8 mouse cellular contexts compared by ENCODE assay signal in the genomic region with DNA sequence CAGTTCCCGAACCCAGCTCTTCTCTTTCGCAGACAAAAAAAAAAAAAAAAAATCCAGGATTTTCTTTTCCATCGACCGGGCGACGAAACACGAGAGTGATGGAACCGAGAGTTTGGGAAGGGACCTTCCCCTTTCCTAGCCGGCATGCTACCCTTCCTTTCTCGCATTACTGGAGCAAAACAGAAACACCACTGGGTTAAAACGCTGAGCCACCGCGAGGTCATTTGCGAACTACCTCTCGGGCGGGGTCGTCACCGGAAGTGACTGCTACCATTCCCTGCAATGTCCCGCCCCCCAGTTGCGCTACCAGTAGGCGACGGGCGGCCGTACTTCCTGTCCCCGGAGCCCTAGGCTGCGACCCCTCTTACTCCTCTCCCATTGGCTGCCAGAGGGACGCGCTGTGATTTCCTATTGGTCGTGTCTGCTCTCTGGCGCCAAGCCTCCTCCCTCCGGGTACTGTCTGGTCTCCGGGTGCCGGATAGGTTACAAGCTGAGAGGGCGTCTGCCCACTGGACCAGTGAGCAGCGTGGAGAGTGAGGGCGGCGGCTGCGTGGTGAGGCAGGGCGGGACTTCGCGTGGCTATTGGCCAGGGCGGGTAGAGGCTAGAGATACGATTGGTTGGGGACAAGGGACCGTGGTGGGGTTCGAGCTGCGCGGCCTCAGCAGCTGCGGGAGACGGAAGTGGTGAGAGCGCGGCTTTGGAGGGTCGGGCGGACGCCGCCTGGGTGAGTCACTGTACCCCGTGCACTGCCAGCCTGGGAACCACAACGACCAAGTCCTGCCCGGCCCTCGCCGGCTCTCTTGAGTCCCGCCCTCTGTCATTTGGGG. TPM values are rescaled to one million over a fixed set of nuclear protein-coding genes. Genes with fewer than 3 reads are reported as not detected.
A peak's percentile ranks its signal among the peaks of the same experiment; 100 is the strongest.
DNase-seq lines count a peak whose midpoint lies in the region; ATAC-seq and TF ChIP-seq lines count a peak whose summit lies in the region.

A gene (plus strand): TSS at position 637 of the 828 bp plus-strand sequence.

- TF ChIP-seq EP300 in heart, postnatal 0 days (IDR thresholded peaks at IDR 0.05; ENCODE audit: low read depth): peak; percentile 14; the same call in 1 of the 2 replicates
- TF ChIP-seq EP300 in liver, postnatal 0 days (IDR thresholded peaks at IDR 0.05; ENCODE audit: low read depth): peak; percentile 51; the same call in 1 of the 2 replicates

- H3K4me1 ChIP-seq in E14TG2a.4 (replicated peaks; ENCODE audit: low read depth, low read length): peaks cover 68% of the 10 kb centered on the region
- peaks cover 60% of the 10 kb centered on the region for H3K4me1 ChIP-seq in forebrain, embryonic 12.5 days
- H3K4me1 ChIP-seq in heart, postnatal 0 days (ENCODE audit: control insufficient read depth, insufficient read depth): peaks cover 27% of the 10 kb centered on the region
- H3K4me1 ChIP-seq in liver, postnatal 0 days (ENCODE audit: insufficient read depth): peaks cover 46% of the 10 kb centered on the region
- peaks cover 28% of the 10 kb centered on the region for H3K4me1 ChIP-seq in neural tube, embryonic 14.5 days (ENCODE audit: control insufficient read depth, insufficient read depth, low read length)

- peak; percentile 98 for DNase-seq in c-Kit-positive CD71-positive TER-119-positive erythroid progenitor cells, embryonic 14.5 days (ENCODE audit: low spot score)
- peak; percentile 100 for DNase-seq in heart, postnatal 0 days (ENCODE audit: low spot score)
- peak; percentile 96 for DNase-seq in large intestine, adult 2 months (ENCODE audit: low read depth, low spot score)
- DNase-seq in liver, postnatal 0 days: peak; percentile 98
- peak; percentile 96 for DNase-seq in testis, postnatal 10 days (ENCODE audit: low spot score)

- WGBS in forebrain, embryonic 12.5 days: under 1% methylated on average over 61 of the region's 61 CpGs
- under 1% methylated on average over 59 of the region's 61 CpGs for WGBS in heart, postnatal 0 days
- under 1% methylated on average over 61 of the region's 61 CpGs for WGBS in large intestine, adult 2 months
- WGBS in liver, postnatal 0 days (ENCODE audit: insufficient replicate concordance): under 1% methylated on average over 48 of the region's 61 CpGs
- WGBS in neural tube, embryonic 14.5 days: under 1% methylated on average over 45 of the region's 61 CpGs

- peak within 1 kb of the TSS; percentile 93 for H3K4me3 ChIP-seq in E14TG2a.4 (replicated peaks; ENCODE audit: low read length)
- peak within 1 kb of the TSS; percentile 66 for H3K4me3 ChIP-seq in forebrain, embryonic 12.5 days (replicated peaks)
- peak within 1 kb of the TSS; percentile 78 for H3K4me3 ChIP-seq in heart, postnatal 0 days (ENCODE audit: low read depth, low read length)
- peak within 1 kb of the TSS; percentile 82 for H3K4me3 ChIP-seq in liver, postnatal 0 days (ENCODE audit: low read depth, low read length)
- peak within 1 kb of the TSS; percentile 72 for H3K4me3 ChIP-seq in neural tube, embryonic 14.5 days (ENCODE audit: low read depth, low read length)

- peak within 1 kb of the TSS; percentile 83 for H3K9ac ChIP-seq in forebrain, embryonic 12.5 days
- peak within 1 kb of the TSS; percentile 72 for H3K9ac ChIP-seq in heart, postnatal 0 days (replicated peaks; ENCODE audit: low read depth, low read length)
- peak within 1 kb of the TSS; percentile 89 for H3K9ac ChIP-seq in liver, postnatal 0 days (replicated peaks)
- peak within 1 kb of the TSS; percentile 86 for H3K9ac ChIP-seq in neural tube, embryonic 14.5 days (replicated peaks; ENCODE audit: low read depth, low read length)

- H3K36me3 ChIP-seq in E14TG2a.4 (ENCODE audit: insufficient read depth, low read length): peaks cover 13% of the 10 kb centered on the region
- H3K36me3 ChIP-seq in forebrain, embryonic 12.5 days (replicated peaks): no peaks in the 10 kb centered on the region
- H3K36me3 ChIP-seq in heart, postnatal 0 days (replicated peaks; ENCODE audit: control insufficient read depth, insufficient read depth, low read length): peaks cover 4% of the 10 kb centered on the region
- no peaks in the 10 kb centered on the region; the same call in 1 of the 2 replicates for H3K36me3 ChIP-seq in liver, postnatal 0 days (replicated peaks; ENCODE audit: insufficient read depth, low read length)
- no peaks in the 10 kb centered on the region for H3K36me3 ChIP-seq in neural tube, embryonic 14.5 days (ENCODE audit: control insufficient read depth, insufficient read depth, low read length)

- no peaks in the 10 kb centered on the region for H3K27me3 ChIP-seq in E14TG2a.4 (ENCODE audit: insufficient read depth, low read length)
- H3K27me3 ChIP-seq in forebrain, embryonic 12.5 days: no peaks in the 10 kb centered on the region
- H3K27me3 ChIP-seq in heart, postnatal 0 days (ENCODE audit: control insufficient read depth, insufficient read depth, low read length): no peaks in the 10 kb centered on the region
- H3K27me3 ChIP-seq in liver, postnatal 0 days (ENCODE audit: insufficient read depth, low read length): no peaks in the 10 kb centered on the region
- no peaks in the 10 kb centered on the region for H3K27me3 ChIP-seq in neural tube, embryonic 14.5 days (ENCODE audit: control insufficient read depth, insufficient read depth, low read length)

- peak within 1 kb of the TSS; percentile 94 for H3K27ac ChIP-seq in forebrain, embryonic 12.5 days
- peak within 1 kb of the TSS; percentile 94 for H3K27ac ChIP-seq in heart, postnatal 0 days (ENCODE audit: low read depth)
- H3K27ac ChIP-seq in liver, postnatal 0 days (ENCODE audit: low read depth): peak within 1 kb of the TSS; percentile 96
- peak within 1 kb of the TSS; percentile 92 for H3K27ac ChIP-seq in neural tube, embryonic 14.5 days (ENCODE audit: low read depth, low read length)

- peak; percentile 98 for ATAC-seq in forebrain, embryonic 12.5 days (ENCODE audit: low FRiP score)
- ATAC-seq in heart, postnatal 0 days (ENCODE audit: insufficient read depth, low read depth): peak; percentile 95
- ATAC-seq in liver, postnatal 0 days: peak; percentile 96
- peak; percentile 97 for ATAC-seq in neural tube, embryonic 14.5 days (ENCODE audit: low read depth)

- no peaks in the 10 kb centered on the region for H3K9me3 ChIP-seq in E14TG2a.4 (ENCODE audit: low read length)
- H3K9me3 ChIP-seq in forebrain, embryonic 12.5 days: no peaks in the 10 kb centered on the region
- no peaks in the 10 kb centered on the region for H3K9me3 ChIP-seq in heart, postnatal 0 days (replicated peaks; ENCODE audit: control insufficient read depth, low read length)
- no peaks in the 10 kb centered on the region for H3K9me3 ChIP-seq in liver, postnatal 0 days (ENCODE audit: low read length)
- no peaks in the 10 kb centered on the region for H3K9me3 ChIP-seq in neural tube, embryonic 14.5 days (ENCODE audit: control insufficient read depth, low read length)

- peak within 1 kb of the TSS; percentile 90 for H3K4me2 ChIP-seq in forebrain, embryonic 12.5 days
- H3K4me2 ChIP-seq in heart, postnatal 0 days (ENCODE audit: low read depth, low read length): peak within 1 kb of the TSS; percentile 68
- H3K4me2 ChIP-seq in liver, postnatal 0 days (ENCODE audit: low read depth, low read length): peak within 1 kb of the TSS; percentile 92
- H3K4me2 ChIP-seq in neural tube, embryonic 14.5 days (ENCODE audit: low read depth, low read length): peak within 1 kb of the TSS; percentile 87

- no peak for TF ChIP-seq CTCF in E14TG2a.4 (conservative IDR thresholded peaks at IDR 0.05; ENCODE audit: low read length)
- TF ChIP-seq CTCF in heart, postnatal 0 days (IDR thresholded peaks at IDR 0.05; ENCODE audit: low read depth): no peak
- TF ChIP-seq CTCF in liver, postnatal 0 days (IDR thresholded peaks at IDR 0.05; ENCODE audit: low read depth): no peak; the same call in 1 of the 2 replicates

RNA-seq across cellular contexts. Expression of the gene that starts here (rescaled TPM):
- polyA plus RNA-seq in forebrain, embryonic 12.5 days (2016; fragmentation: Nextera tagmentation; extraction: Ambion mirVana): 71.4 and 75.2 TPM in 2 replicates
- total RNA-seq in heart, postnatal 0 days (2014; rRNA removed; ENCODE audit: low replicate concordance): 12.4 and 17.3 TPM in 2 replicates
- 6.0 and 7.0 TPM in 2 replicates for polyA plus RNA-seq in heart, postnatal 0 days (2015; fragmentation: Nextera tagmentation; extraction: Ambion mirVana)
- 22.4 and 61.6 TPM in 2 replicates for polyA plus RNA-seq in large intestine, adult 2 months (2012; rRNA removed)
- 4.8 and 5.6 TPM in 2 replicates for polyA plus RNA-seq in liver, postnatal 0 days (2015; fragmentation: Nextera tagmentation; extraction: Ambion mirVana)
- polyA plus RNA-seq in neural tube, embryonic 14.5 days (2014; fragmentation: Nextera tagmentation; extraction: Ambion mirVana): 51.0 and 66.8 TPM in 2 replicates

Comparison
In these comparisons a context has a peak if more than half of its experiments do, and no peak if none do; other contexts are left out.
1. Peak in every context shown above with its lines: DNase-seq, ATAC-seq, H3K4me3 ChIP-seq and H3K27ac ChIP-seq.